Mouse (Mus musculus) layer of hippocampus, adult 2 months (tissue): ENCODE data around the gene Zdhhc17. TPM values are rescaled to one million over a fixed set of nuclear protein-coding genes. Genes with fewer than 3 reads are reported as not detected.

ENCODE experiments used
- DNase-seq, 2 experiments: peaks; one replicate each; pipeline ENCODE4 v3.0.0; 2022; ENCODE audit warnings: low spot score in 2 of 2
- H3K27ac ChIP-seq: fragments of 200-600 bp; 2 replicates; pipeline ENCODE4 v1.8.1; 2022
- H3K4me3 ChIP-seq: fragments of 200-600 bp; 2 replicates; pipeline ENCODE4 v1.8.1; 2022; ENCODE audit warnings: mild to moderate bottlenecking
- CTCF ChIP-seq: fragments of 200-600 bp; conservative IDR thresholded peaks from 2 replicates; pipeline ENCODE4 v1.8.1; 2022; ENCODE audit warnings: antibody characterized with exemption, mild to moderate bottlenecking, moderate library complexity
- long read RNA-seq, 2 experiments: library from polyadenylated mRNA; stranded (forward); transcript quantifications; one replicate each; pipeline ENCODE4 v2.0.0; 2021; ENCODE audit warnings: borderline mapping rate in 2 of 2
- total RNA-seq, 2 experiments: library from RNA; stranded (reverse); gene quantifications; 2 replicates each; pipeline ENCODE4 v1.2.3; 2021

The Zdhhc17 gene
- total RNA-seq = 100 to 1,000 TPM; 105 to 110 TPM
- long read RNA-seq, experiment 1, partial matches to known transcripts = 1 of 8 reads
- long read RNA-seq, experiment 1, other reads (novel, unspliced or antisense) = 7 of 8 reads
- long read RNA-seq, experiment 2, partial matches to known transcripts = 2 of 9 reads
- long read RNA-seq, experiment 2, other reads (novel, unspliced or antisense) = 7 of 9 reads

GRCm38 (mm10) chr10:111009641-111010479, at the start of gene Zdhhc17:
TSS of gene Zdhhc17 (minus strand) at chr10:111010140.
- H3K4me3 ChIP-seq = peak within 1 kb of the TSS; percentile 99
- DNase-seq = peak; percentile 85 to 86

DNA sequence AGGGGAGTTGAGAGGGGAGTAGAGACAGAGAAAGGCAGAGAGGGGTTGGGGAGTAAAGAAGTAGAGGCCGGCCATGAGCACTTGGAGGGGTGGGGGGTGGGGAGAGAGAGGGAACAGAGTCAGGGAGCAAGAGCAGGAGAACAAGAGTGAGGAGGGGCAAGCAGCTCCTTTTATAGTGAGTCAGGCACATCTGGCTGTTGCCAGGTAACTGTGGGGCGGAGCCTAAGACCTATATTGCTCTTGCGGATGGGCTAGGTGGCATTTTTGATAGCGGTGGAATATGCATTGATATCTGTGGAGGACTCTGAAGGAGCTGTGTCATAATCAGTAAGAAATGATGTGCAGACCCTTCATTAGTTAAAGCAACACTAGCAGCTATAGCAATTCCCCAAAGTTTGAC, 45.8 kb upstream of the Zdhhc17 start:
- Histone ChIP-seq H3K4me3 (no peak overlapping the region), H3K27ac (no peak overlapping the region)
- TF ChIP-seq CTCF = no peak
- DNase-seq = no peak

More at GRCm38 (mm10) chr10:111009641-111010479, at the start of gene Zdhhc17:
- H3K27ac ChIP-seq = peak within 1 kb of the TSS; percentile 100
- TF ChIP-seq CTCF = no peak

- no peak overlapping the region for H3K27ac ChIP-seq
- TF ChIP-seq CTCF = no peak
- H3K4me3 ChIP-seq = no peak overlapping the region
- no peak for DNase-seq
Measured at GRCm38 (mm10) chr10:111051606-111052005, 41.7 kb upstream of the Zdhhc17 start.

- DNase-seq = no peak
- H3K4me3 ChIP-seq = no peak overlapping the region
- no peak overlapping the region for H3K27ac ChIP-seq
- TF ChIP-seq CTCF = no peak
Measured at GRCm38 (mm10) chr10:111050511-111050910, 40.6 kb upstream of the Zdhhc17 start.

- Histone ChIP-seq H3K27ac (no peak overlapping the region), H3K4me3 (no peak overlapping the region)
- no peak for DNase-seq
- TF ChIP-seq CTCF = no peak
Measured at GRCm38 (mm10) chr10:111050061-111050460, 40.1 kb upstream of the Zdhhc17 start.

DNA sequence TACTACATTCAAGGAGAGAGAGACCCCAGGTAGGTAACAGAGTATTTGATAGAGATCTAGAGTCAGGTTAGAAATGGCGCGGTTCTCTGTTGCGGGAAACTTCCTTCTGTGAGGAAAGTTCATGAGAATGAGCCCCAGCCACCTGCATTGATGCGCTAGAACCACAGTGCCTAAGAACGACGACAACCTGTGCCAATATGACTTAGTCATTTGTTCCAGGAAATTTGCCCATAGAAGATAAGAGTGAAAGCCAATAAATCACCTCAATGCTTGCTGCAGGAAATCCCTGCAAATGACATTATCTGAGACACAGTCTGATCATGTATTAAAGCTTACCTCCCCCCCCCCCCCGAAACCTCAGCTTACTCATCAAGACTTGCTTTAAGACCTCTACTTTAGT, 38.0 kb upstream of the Zdhhc17 start:
- DNase-seq = no peak
- no peak overlapping the region for H3K27ac ChIP-seq
- H3K4me3 ChIP-seq = no peak overlapping the region
- TF ChIP-seq CTCF = no peak

GRCm38 (mm10) chr10:111040078-111040656, 30.2 kb upstream of the Zdhhc17 start:
- TF ChIP-seq CTCF = no peak
- Histone ChIP-seq H3K27ac (no peak overlapping the region), H3K4me3 (no peak overlapping the region)
- DNase-seq = no peak

GRCm38 (mm10) chr10:111036851-111037250, 26.9 kb upstream of the Zdhhc17 start:
- no peak overlapping the region for H3K27ac ChIP-seq
- peak; percentile 14 to 21 for DNase-seq
- H3K4me3 ChIP-seq = no peak overlapping the region
- TF ChIP-seq CTCF = no peak

GRCm38 (mm10) chr10:111035134-111035533, 25.2 kb upstream of the Zdhhc17 start:
- no peak overlapping the region for H3K27ac ChIP-seq
- no peak for DNase-seq
- H3K4me3 ChIP-seq = no peak overlapping the region
- TF ChIP-seq CTCF = no peak

GRCm38 (mm10) chr10:111031511-111032365, 21.8 kb upstream of the Zdhhc17 start:
- Histone ChIP-seq H3K27ac (peak overlapping the region; percentile 65), H3K4me3 (peak overlapping the region; percentile 49)
- TF ChIP-seq CTCF = no peak
- peak in 1 of 2 experiments; percentile 22 for DNase-seq

- 0 out of 2 replicates have a peak overlapping the region, but pooled peaks have one; percentile 65 for H3K27ac ChIP-seq
- no peak overlapping the region for H3K4me3 ChIP-seq
- DNase-seq = no peak
- TF ChIP-seq CTCF = no peak
Measured at GRCm38 (mm10) chr10:111030845-111031244, 20.9 kb upstream of the Zdhhc17 start.

GRCm38 (mm10) chr10:111026106-111026505, 16.2 kb upstream of the Zdhhc17 start:
- no peak overlapping the region for H3K4me3 ChIP-seq

More at GRCm38 (mm10) chr10:111026106-111026505, 16.2 kb upstream of the Zdhhc17 start:
- no peak for TF ChIP-seq CTCF
- no peak for DNase-seq
- H3K27ac ChIP-seq = no peak overlapping the region
